Mouse (Mus musculus) cerebellum, postnatal 25 days (tissue): ENCODE measurements around the gene Pdrg1.

Source experiments
- DNase-seq, 2 experiments: peaks; one replicate each; pipeline ENCODE4 v3.0.0; 2021; ENCODE audit warnings: mixed read lengths in 2 of 2

Gene Pdrg1

GRCm38 (mm10) chr2:153014758-153015593 lies at the start of gene Pdrg1:
TSS of gene Pdrg1 (minus strand) at chr2:153015427.
- DNase-seq: peak; percentile 98

GRCm38 (mm10) chr2:153064190-153064970 lies 49.2 kb upstream of the Pdrg1 start:
- DNase-seq: no peak

- DNase-seq: peak in 1 of 2 experiments; percentile 8
Measured at GRCm38 (mm10) chr2:153063394-153063793, 48.2 kb upstream of the Pdrg1 start.

GRCm38 (mm10) chr2:153060216-153060615 lies 45.0 kb upstream of the Pdrg1 start:
- DNase-seq: no peak

- no peak for DNase-seq
Measured at GRCm38 (mm10) chr2:153058365-153058764, 43.1 kb upstream of the Pdrg1 start.

- DNase-seq: peak in 1 of 2 experiments; percentile 39
Measured at GRCm38 (mm10) chr2:153055270-153055920, 40.2 kb upstream of the Pdrg1 start.

- peak in 1 of 2 experiments; percentile 50 for DNase-seq
Measured at GRCm38 (mm10) chr2:153053896-153054295, 38.7 kb upstream of the Pdrg1 start.

GRCm38 (mm10) chr2:153052700-153053351 lies 37.6 kb upstream of the Pdrg1 start:
- peak; percentile 65 to 77 for DNase-seq

GRCm38 (mm10) chr2:153051537-153051936 lies 36.3 kb upstream of the Pdrg1 start:
- DNase-seq: no peak

GRCm38 (mm10) chr2:153051095-153051494 lies 35.9 kb upstream of the Pdrg1 start:
- peak in 1 of 2 experiments; percentile 48 for DNase-seq

- peak in 1 of 2 experiments; percentile 48 for DNase-seq
Measured at GRCm38 (mm10) chr2:153049997-153050358, 34.8 kb upstream of the Pdrg1 start.

- DNase-seq: peak; percentile 97
Measured at GRCm38 (mm10) chr2:153049288-153049996, 34.2 kb upstream of the Pdrg1 start.

GRCm38 (mm10) chr2:153047828-153048465 lies 32.7 kb upstream of the Pdrg1 start:
- DNase-seq: peak; percentile 80 to 88

- peak; percentile 67 for DNase-seq
Measured at GRCm38 (mm10) chr2:153045884-153046299, 30.7 kb upstream of the Pdrg1 start.

- peak; percentile 52 to 70 for DNase-seq
Measured at GRCm38 (mm10) chr2:153043886-153044285, 28.7 kb upstream of the Pdrg1 start.

- DNase-seq: no peak
Measured at GRCm38 (mm10) chr2:153036690-153037089, 21.5 kb upstream of the Pdrg1 start.

GRCm38 (mm10) chr2:153033545-153034230 lies 18.5 kb upstream of the Pdrg1 start:
- peak; percentile 79 to 84 for DNase-seq

GRCm38 (mm10) chr2:153032973-153033372 lies 17.7 kb upstream of the Pdrg1 start:
- peak; percentile 52 to 58 for DNase-seq

GRCm38 (mm10) chr2:153032083-153032842 lies 17.0 kb upstream of the Pdrg1 start:
- peak; percentile 68 to 77 for DNase-seq
